In the genomic region with DNA sequence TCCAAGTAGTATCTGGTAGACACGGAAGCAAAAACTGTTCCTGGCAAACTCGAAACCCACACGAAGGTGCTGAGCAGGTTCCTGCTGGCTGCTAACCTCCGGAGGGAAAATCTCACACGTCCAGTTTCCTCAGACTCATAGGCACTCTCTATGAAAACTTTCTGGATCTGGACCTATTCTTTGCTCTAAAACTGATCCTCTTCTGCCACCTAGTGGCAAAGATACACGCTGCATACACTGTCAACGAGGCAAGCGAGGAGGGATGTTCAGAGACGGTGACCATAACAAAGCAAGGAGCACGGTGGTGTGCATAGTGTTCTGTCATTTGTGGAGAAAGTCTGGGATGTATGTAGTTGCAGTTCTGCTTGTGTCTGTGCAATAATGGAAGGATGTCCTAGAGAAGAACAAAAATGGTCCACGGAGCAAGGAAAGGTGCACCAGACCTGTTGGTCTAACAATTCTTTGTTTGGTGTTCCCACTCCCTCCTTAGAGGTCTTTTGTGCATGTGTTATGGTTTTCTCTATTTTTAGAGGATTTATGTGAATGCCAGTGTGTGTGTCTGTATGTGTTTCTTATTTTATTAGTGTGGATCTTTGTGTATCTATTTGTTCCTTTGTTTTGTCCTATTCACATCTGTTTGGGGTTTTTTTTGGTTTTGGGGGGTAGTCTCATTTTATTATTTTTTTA, we compare ENCODE assay signal across 8 mouse cellular contexts. TPM values are rescaled to one million over a fixed set of nuclear protein-coding genes. Genes with fewer than 3 reads are reported as not detected.
DNase-seq lines count a peak whose midpoint lies in the region; ATAC-seq and TF ChIP-seq lines count a peak whose summit lies in the region.

No protein-coding gene starts in this region.

- H3K9me3 ChIP-seq in embryonic facial prominence, embryonic 13.5 days: no peaks in the 10 kb centered on the region
- no peaks in the 10 kb centered on the region for H3K9me3 ChIP-seq in hindbrain, postnatal 0 days (ENCODE audit: low read length)
- H3K9me3 ChIP-seq in midbrain, embryonic 13.5 days: no peaks in the 10 kb centered on the region
- no peaks in the 10 kb centered on the region for H3K9me3 ChIP-seq in stomach, embryonic 16.5 days (replicated peaks; ENCODE audit: control insufficient read depth, low read length)

- no peak for DNase-seq in heart, adult 2 months
- DNase-seq in heart, postnatal 25 days (ENCODE audit: low spot score): no peak
- peak; percentile 94 for DNase-seq in hindbrain, postnatal 0 days (ENCODE audit: low spot score)
- DNase-seq in left cerebral cortex, postnatal 10 days (ENCODE audit: extremely low spot score in 1 of 2, low spot score in 2 of 2): peak; percentile 38 to 40

- H3K79me2 ChIP-seq in heart, adult 2 months (replicated peaks; ENCODE audit: control insufficient read depth, insufficient read depth, low read length): no peaks in the 10 kb centered on the region

- H3K36me3 ChIP-seq in heart, adult 2 months (ENCODE audit: control insufficient read depth, insufficient read depth, low read length): no peaks in the 10 kb centered on the region
- H3K36me3 ChIP-seq in embryonic facial prominence, embryonic 13.5 days: no peaks in the 10 kb centered on the region
- H3K36me3 ChIP-seq in hindbrain, postnatal 0 days (ENCODE audit: insufficient read depth, low read length): no peaks in the 10 kb centered on the region
- no peaks in the 10 kb centered on the region for H3K36me3 ChIP-seq in midbrain, embryonic 13.5 days
- no peaks in the 10 kb centered on the region for H3K36me3 ChIP-seq in stomach, embryonic 16.5 days (ENCODE audit: control insufficient read depth, insufficient read depth, low read length)

- TF ChIP-seq POLR2A in heart, adult 2 months (IDR thresholded peaks at IDR 0.05; ENCODE audit: insufficient read depth, low read depth, low read length): no peak
- no peak for TF ChIP-seq POLR2A in bone marrow, adult 2 months (IDR thresholded peaks at IDR 0.05; ENCODE audit: borderline replicate concordance, control insufficient read depth, low read depth, low read length)

- H3K4me2 ChIP-seq in embryonic facial prominence, embryonic 13.5 days: peak overlapping the region; percentile 30; the same call in 1 of the 2 replicates
- H3K4me2 ChIP-seq in hindbrain, postnatal 0 days (ENCODE audit: low read depth, low read length): peak overlapping the region; percentile 38
- peak overlapping the region; percentile 30; the same call in 1 of the 2 replicates for H3K4me2 ChIP-seq in midbrain, embryonic 13.5 days (replicated peaks)
- no peak overlapping the region for H3K4me2 ChIP-seq in stomach, embryonic 16.5 days (ENCODE audit: low read depth, low read length)

- peak; percentile 80 for TF ChIP-seq CTCF in heart, adult 2 months (IDR thresholded peaks at IDR 0.05)
- peak; percentile 52; the same call in 1 of the 2 replicates for TF ChIP-seq CTCF in bone marrow, adult 2 months (IDR thresholded peaks at IDR 0.05; ENCODE audit: control insufficient read depth, insufficient read depth, low read length)
- peak; percentile 98 for TF ChIP-seq CTCF in hindbrain, postnatal 0 days (IDR thresholded peaks at IDR 0.05; ENCODE audit: low read depth)

- no peak for ATAC-seq in embryonic facial prominence, embryonic 13.5 days (ENCODE audit: insufficient number of reproducible peaks, insufficient read depth, low FRiP score, low TSS enrichment, low read depth)
- peak; percentile 90 for ATAC-seq in hindbrain, postnatal 0 days
- ATAC-seq in midbrain, embryonic 13.5 days: peak; percentile 98
- peak; percentile 84 for ATAC-seq in stomach, embryonic 16.5 days (ENCODE audit: insufficient read depth, low FRiP score)

- WGBS in heart, adult 2 months: 12% methylated on average over 11 of the region's 11 CpGs
- 7% methylated on average over 11 of the region's 11 CpGs for WGBS in bone marrow, adult 2 months
- whole genome bisulfite sequencing in embryonic facial prominence, embryonic 13.5 days: 8% methylated on average over 11 of the region's 11 CpGs
- 6% methylated on average over 11 of the region's 11 CpGs for WGBS in hindbrain, postnatal 0 days
- WGBS in midbrain, embryonic 13.5 days: 9% methylated on average over 11 of the region's 11 CpGs
- 8% methylated on average over 11 of the region's 11 CpGs for WGBS in stomach, embryonic 16.5 days

- no peak for TF ChIP-seq EP300 in heart, adult 2 months (IDR thresholded peaks at IDR 0.05; ENCODE audit: insufficient read depth, low read depth, low read length)

- no peak overlapping the region for H3K4me3 ChIP-seq in heart, adult 2 months
- no peak overlapping the region for H3K4me3 ChIP-seq in bone marrow, adult 2 months (replicated peaks; ENCODE audit: control insufficient read depth, low read depth, low read length)
- no peak overlapping the region for H3K4me3 ChIP-seq in embryonic facial prominence, embryonic 13.5 days
- H3K4me3 ChIP-seq in hindbrain, postnatal 0 days (ENCODE audit: low read length): peak overlapping the region; percentile 7; the same call in 1 of the 2 replicates
- H3K4me3 ChIP-seq in midbrain, embryonic 13.5 days (replicated peaks): no peak overlapping the region
- no peak overlapping the region for H3K4me3 ChIP-seq in stomach, embryonic 16.5 days (replicated peaks; ENCODE audit: low read length)

- no peak overlapping the region for H3K9ac ChIP-seq in heart, adult 2 months (ENCODE audit: low read depth, low read length)
- H3K9ac ChIP-seq in embryonic facial prominence, embryonic 13.5 days: no peak overlapping the region
- H3K9ac ChIP-seq in hindbrain, postnatal 0 days (replicated peaks; ENCODE audit: low read length): no peak overlapping the region
- no peak overlapping the region for H3K9ac ChIP-seq in midbrain, embryonic 13.5 days (replicated peaks)
- no peak overlapping the region for H3K9ac ChIP-seq in stomach, embryonic 16.5 days (ENCODE audit: low read length)

- intact Hi-C loops in heart, adult 2 months (cut with DNase I): loop anchor here (10.0 kb wide), 1 partner anchor 866 kb away; no protein-coding TSS in a partner anchor
- intact Hi-C loops in heart, postnatal 25 days (cut with DNase I): loop anchor here (2.0 kb wide), 1 partner anchor 866 kb away; no protein-coding TSS in a partner anchor
- intact Hi-C loops in left cerebral cortex, postnatal 10 days (cut with DNase I): no loop called here

- no peak overlapping the region for H3K27ac ChIP-seq in heart, adult 2 months
- H3K27ac ChIP-seq in bone marrow, adult 2 months (ENCODE audit: control insufficient read depth, insufficient read depth, low read depth, low read length, poor library complexity): no peak overlapping the region
- no peak overlapping the region for H3K27ac ChIP-seq in embryonic facial prominence, embryonic 13.5 days
- H3K27ac ChIP-seq in hindbrain, postnatal 0 days: no peak overlapping the region
- no peak overlapping the region for H3K27ac ChIP-seq in midbrain, embryonic 13.5 days
- H3K27ac ChIP-seq in stomach, embryonic 16.5 days (ENCODE audit: low read length): no peak overlapping the region

- no peaks in the 10 kb centered on the region for H3K4me1 ChIP-seq in heart, adult 2 months (ENCODE audit: control insufficient read depth, insufficient read depth, low read length)
- no peaks in the 10 kb centered on the region for H3K4me1 ChIP-seq in bone marrow, adult 2 months (ENCODE audit: control insufficient read depth, insufficient read depth, low read length)
- H3K4me1 ChIP-seq in embryonic facial prominence, embryonic 13.5 days: no peaks in the 10 kb centered on the region
- no peaks in the 10 kb centered on the region for H3K4me1 ChIP-seq in hindbrain, postnatal 0 days (ENCODE audit: insufficient read depth, low read length)
- no peaks in the 10 kb centered on the region for H3K4me1 ChIP-seq in midbrain, embryonic 13.5 days (replicated peaks)
- H3K4me1 ChIP-seq in stomach, embryonic 16.5 days (ENCODE audit: control insufficient read depth, insufficient read depth, low read length): no peaks in the 10 kb centered on the region

- H3K27me3 ChIP-seq in heart, adult 2 months (ENCODE audit: control insufficient read depth, insufficient read depth, low read length): no peaks in the 10 kb centered on the region
- no peaks in the 10 kb centered on the region for H3K27me3 ChIP-seq in embryonic facial prominence, embryonic 13.5 days
- H3K27me3 ChIP-seq in hindbrain, postnatal 0 days (ENCODE audit: insufficient read depth, low read length): no peaks in the 10 kb centered on the region
- H3K27me3 ChIP-seq in midbrain, embryonic 13.5 days: peaks cover 4% of the 10 kb centered on the region; the same call in 1 of the 2 replicates
- H3K27me3 ChIP-seq in stomach, embryonic 16.5 days (ENCODE audit: control insufficient read depth, insufficient read depth, low read length): no peaks in the 10 kb centered on the region

RNA-seq across cellular contexts. Expression of gene Siglech, which starts 57.0 kb away (rescaled TPM):
- not detected for total RNA-seq in heart, adult 2 months (2021)
- polyA plus RNA-seq in heart, adult 2 months (2012; rRNA removed): 0.61 and 1.4 TPM in 2 replicates
- under 1 TPM; 0.16 to 0.31 TPM for total RNA-seq in heart, postnatal 25 days (2021)
- 8.0 and 22.7 TPM in 2 replicates for polyA plus RNA-seq in bone marrow, adult 2 months (2011; ENCODE audit: insufficient read depth, insufficient read length, low replicate concordance, missing spikeins)
- polyA plus RNA-seq in embryonic facial prominence, embryonic 13.5 days (2015; fragmentation: Nextera tagmentation; extraction: Ambion mirVana): 0.54 and 0.58 TPM in 2 replicates
- total RNA-seq in hindbrain, postnatal 0 days (2014; rRNA removed): 3.5 and 8.4 TPM in 2 replicates
- polyA plus RNA-seq in hindbrain, postnatal 0 days (2015; fragmentation: Nextera tagmentation; extraction: Ambion mirVana): 6.1 and 7.2 TPM in 2 replicates
- total RNA-seq in left cerebral cortex, postnatal 10 days (2021): 10 to 100 TPM; 12.1 to 12.3 TPM
- polyA plus RNA-seq in midbrain, embryonic 13.5 days (2015; fragmentation: Nextera tagmentation; extraction: Ambion mirVana): 1.6 and 1.7 TPM in 2 replicates
- 0.96 and 0.97 TPM in 2 replicates for polyA plus RNA-seq in stomach, embryonic 16.5 days (2015; fragmentation: Nextera tagmentation; extraction: Ambion mirVana)

Comparison
In these comparisons a context has a peak if more than half of its experiments do, and no peak if none do; other contexts are left out.
1. DNase-seq: peak in hindbrain, postnatal 0 days (single experiment) and left cerebral cortex, postnatal 10 days (2 of 2); none in heart, adult 2 months (0 of 2) and heart, postnatal 25 days (single experiment).
2. Peak in every context shown above with its lines, with median percentiles within 50 percentile points of each other: CTCF ChIP-seq.